Mouse (Mus musculus) CH12.LX (cell line): ENCODE measurements around the gene Ap5z1.

Experiments used
- CHD2 ChIP-seq: IDR thresholded peaks from 2 replicates; pipeline ENCODE4 v1.6.1; 2011; ENCODE audit warnings: low read length, improper control_type of control experiment
- CTCF ChIP-seq, 2 experiments: IDR thresholded peaks in 1 of 2; conservative IDR thresholded peaks in 1 of 2; 2 replicates each; pipeline ENCODE4 v1.5.1; 2011 to 2012; ENCODE audit warnings: low read depth in 2 of 2, low read length in 2 of 2, improper control_type of control experiment in 1 of 2, inconsistent platforms in 1 of 2, mild to moderate bottlenecking in 1 of 2, moderate library complexity in 1 of 2
- EP300 ChIP-seq: IDR thresholded peaks from 2 replicates; pipeline ENCODE4 v1.6.1; 2011; ENCODE audit warnings: low read length, improper control_type of control experiment
- HCFC1 ChIP-seq: IDR thresholded peaks from 2 replicates; pipeline ENCODE4 v1.6.1; 2012; ENCODE audit warnings: low read depth, mild to moderate bottlenecking, inconsistent platforms, low read length, improper control_type of control experiment
- KAT2A ChIP-seq: IDR thresholded peaks from 2 replicates; pipeline ENCODE4 v1.6.1; 2012; ENCODE audit warnings: low read length, improper control_type of control experiment, inconsistent platforms; ENCODE audit not compliant: insufficient replicate concordance
- MAX ChIP-seq: IDR thresholded peaks from 2 replicates; pipeline ENCODE4 v1.6.1; 2011; ENCODE audit warnings: low read length, improper control_type of control experiment
- POLR2A ChIP-seq: IDR thresholded peaks from 2 replicates; pipeline ENCODE4 v1.6.1; 2011; ENCODE audit warnings: low read depth, mild to moderate bottlenecking, improper control_type of control experiment, low read length
- RAD21 ChIP-seq: IDR thresholded peaks from 2 replicates; pipeline ENCODE4 v1.6.1; 2011; ENCODE audit warnings: low read depth, mild to moderate bottlenecking, low read length, improper control_type of control experiment, moderate library complexity
- USF1 ChIP-seq: IDR thresholded peaks from 2 replicates; pipeline ENCODE4 v1.6.1; 2014; ENCODE audit warnings: low read depth, mild to moderate bottlenecking, inconsistent platforms, low read length, improper control_type of control experiment
- ZMIZ1 ChIP-seq: IDR thresholded peaks from 2 replicates; pipeline ENCODE4 v1.6.1; 2012; ENCODE audit warnings: low read depth, mild to moderate bottlenecking, inconsistent platforms, low read length, improper control_type of control experiment

DNA sequence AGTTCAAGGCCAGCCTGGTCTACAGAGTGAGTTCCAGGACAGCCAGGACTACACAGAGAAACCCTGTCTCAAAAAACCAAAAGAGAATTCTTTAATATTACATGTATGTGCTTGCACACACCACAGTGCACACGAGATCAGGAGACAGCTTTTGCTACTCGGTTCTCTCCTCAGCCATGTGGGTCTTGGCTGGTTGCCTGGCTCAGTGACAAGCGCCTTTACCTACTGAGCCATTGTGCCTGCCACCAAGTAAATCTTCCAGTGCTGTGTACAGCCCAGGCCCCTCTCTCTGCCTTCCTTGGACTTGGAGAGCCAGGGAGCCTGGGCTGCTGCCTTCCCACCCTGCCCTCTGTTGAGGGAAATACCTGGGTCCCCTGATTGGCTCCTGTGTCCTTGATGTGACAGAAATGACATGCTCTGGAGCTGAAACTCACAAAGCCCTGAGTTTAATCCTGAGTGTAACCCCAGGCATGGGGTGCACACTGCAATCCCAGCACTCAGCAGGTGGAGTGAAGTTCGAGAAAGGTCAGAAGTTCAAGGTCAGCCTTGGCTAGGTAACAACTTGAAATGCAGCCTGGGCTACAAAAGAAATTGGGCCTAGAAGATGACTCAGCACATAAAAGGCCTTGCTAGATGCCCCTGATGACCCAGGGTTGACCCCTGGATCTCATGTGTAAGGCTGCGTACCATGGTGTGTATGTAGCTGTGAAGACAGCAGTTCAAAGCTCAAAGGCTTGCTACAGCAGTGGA is 14.3 kb downstream of the Ap5z1 start:
- TF ChIP-seq CHD2 (no peak), CTCF (conservative IDR thresholded peaks at IDR 0.05 in 1 of 2, IDR thresholded peaks at IDR 0.05 in 1 of 2; ENCODE audit: low read depth in 2 of 2, low read length in 2 of 2) (no peak), MAX (no peak), KAT2A (no peak), POLR2A (no peak), HCFC1 (no peak), RAD21 (no peak), EP300 (no peak), USF1 (no peak), ZMIZ1 (no peak)
